11 mouse cellular contexts compared by ENCODE assay signal in genomic region chr13:107541635-107541955, GRCm38 (mm10).
DNase-seq lines count a peak whose midpoint lies in the region; ATAC-seq lines count a peak whose summit lies in the region.
"Had no signal": no experiment of that assay in that cellular context is flagged by ENCODE, and none has a peak within 500 bp of the region (broad histone marks: within the 10 kb centered on the region; RNA-seq: fewer than 3 reads in every experiment).

No protein-coding gene starts in this region.

- H3K4me2 ChIP-seq in hindbrain, embryonic 11.5 days (replicated peaks; ENCODE audit: low read depth, low read length): no peak overlapping the region
- H3K4me2 ChIP-seq in midbrain, embryonic 16.5 days (ENCODE audit: low read length): peak overlapping the region; percentile 24

- WGBS in hindbrain, embryonic 11.5 days: 23% methylated on average over 2 of the region's 2 CpGs
- WGBS in midbrain, embryonic 16.5 days: 6% methylated on average over 2 of the region's 2 CpGs

- peak; percentile 14 for DNase-seq in layer of hippocampus, adult 9-11 months
- DNase-seq in layer of hippocampus, adult 8-10 months (ENCODE audit: low spot score in 2 of 2): no peak
- DNase-seq in embryo, embryonic 11.5 days (ENCODE audit: low read depth, low spot score): peak; percentile 38
- DNase-seq in hindbrain, embryonic 11.5 days (ENCODE audit: low spot score): peak; percentile 70
- no peak for DNase-seq in adrenal gland, postnatal 4 days (ENCODE audit: low spot score in 2 of 2)
- no peak for DNase-seq in cerebellum, adult 8-10 months
- DNase-seq: adrenal gland, postnatal 25 days; cerebellum, postnatal 36 days; gastrocnemius, postnatal 10 days had no signal

- H3K27me3 ChIP-seq in hindbrain, embryonic 11.5 days (ENCODE audit: control insufficient read depth, insufficient read depth, low read length): no peaks in the 10 kb centered on the region
- no peaks in the 10 kb centered on the region for H3K27me3 ChIP-seq in midbrain, embryonic 16.5 days (ENCODE audit: control insufficient read depth, insufficient read depth, low read depth, low read length)

- peak; percentile 73 for ATAC-seq in hindbrain, embryonic 11.5 days (ENCODE audit: low FRiP score)
- peak; percentile 79 for ATAC-seq in midbrain, embryonic 16.5 days
- ATAC-seq in megakaryocyte, adult 5-6 weeks (ENCODE audit: poor library complexity, severe bottlenecking): no peak

- H3K36me3 ChIP-seq in hindbrain, embryonic 11.5 days (ENCODE audit: control insufficient read depth, insufficient read depth, low read length): no peaks in the 10 kb centered on the region
- H3K36me3 ChIP-seq in midbrain, embryonic 16.5 days (ENCODE audit: control insufficient read depth, insufficient read depth, low read length): no peaks in the 10 kb centered on the region

- peaks cover 17% of the 10 kb centered on the region for H3K4me1 ChIP-seq in hindbrain, embryonic 11.5 days (replicated peaks; ENCODE audit: control insufficient read depth, insufficient read depth, low read length)
- H3K4me1 ChIP-seq in midbrain, embryonic 16.5 days (ENCODE audit: control insufficient read depth, insufficient read depth, low read length): peaks cover 45% of the 10 kb centered on the region

- 0 out of 2 replicates have a peak overlapping the region, but pooled peaks have one; percentile 2 for H3K9ac ChIP-seq in hindbrain, embryonic 11.5 days (ENCODE audit: low read depth, low read length)
- H3K9ac ChIP-seq in midbrain, embryonic 16.5 days (ENCODE audit: low read depth, low read length): peak overlapping the region; percentile 49; the same call in 1 of the 2 replicates

- H3K27ac ChIP-seq in hindbrain, embryonic 11.5 days (ENCODE audit: low read depth, low read length): peak overlapping the region; percentile 93
- peak overlapping the region; percentile 97 for H3K27ac ChIP-seq in midbrain, embryonic 16.5 days (ENCODE audit: low read length)

- H3K4me3 ChIP-seq in hindbrain, embryonic 11.5 days (ENCODE audit: low read depth, low read length): no peak overlapping the region
- no peak overlapping the region for H3K4me3 ChIP-seq in midbrain, embryonic 16.5 days (ENCODE audit: low read depth, low read length)

- H3K9me3 ChIP-seq in hindbrain, embryonic 11.5 days (ENCODE audit: control insufficient read depth, low read length): no peaks in the 10 kb centered on the region
- no peaks in the 10 kb centered on the region; the same call in 1 of the 2 replicates for H3K9me3 ChIP-seq in midbrain, embryonic 16.5 days (replicated peaks; ENCODE audit: control insufficient read depth, low read length, poor library complexity, severe bottlenecking)

Comparison
In these comparisons a context has a peak if more than half of its experiments do, and no peak if none do; other contexts are left out.
1. DNase-seq: peak in layer of hippocampus, adult 9-11 months (single experiment), embryo, embryonic 11.5 days (single experiment) and hindbrain, embryonic 11.5 days (single experiment); none in layer of hippocampus, adult 8-10 months (0 of 2), adrenal gland, postnatal 4 days (0 of 2) and cerebellum, adult 8-10 months (single experiment).